Mouse (Mus musculus) adipocyte (in vitro differentiated cells): Measurements from ENCODE around the gene Gm20696.

Experiments
- DNase-seq: peaks from one replicate; pipeline ENCODE4 v3.0.0-alpha.2; 2016; ENCODE audit warnings: low spot score

The Gm20696 gene

GRCm38 (mm10) chr6:99439214-99439877, 227.3 kb downstream of the Gm20696 start:
- DNase-seq, result peak; percentile 17

- DNase-seq, result peak; percentile 80
Observed at GRCm38 (mm10) chr6:99436371-99436770, 230.2 kb downstream of the Gm20696 start.

- DNase-seq, result no peak
Observed at GRCm38 (mm10) chr6:99435140-99435539, 231.5 kb downstream of the Gm20696 start.

- DNase-seq, result no peak
Observed at GRCm38 (mm10) chr6:99433006-99433405, 233.6 kb downstream of the Gm20696 start.

- DNase-seq, result no peak
Observed at GRCm38 (mm10) chr6:99431941-99432340, 234.7 kb downstream of the Gm20696 start.

GRCm38 (mm10) chr6:99430560-99430959, 236.0 kb downstream of the Gm20696 start:
- DNase-seq, result no peak

GRCm38 (mm10) chr6:99429378-99430131, 237.0 kb downstream of the Gm20696 start:
- no peak for DNase-seq

GRCm38 (mm10) chr6:99428961-99429360, 237.6 kb downstream of the Gm20696 start:
- DNase-seq, result no peak

GRCm38 (mm10) chr6:99427301-99427700, 239.3 kb downstream of the Gm20696 start:
- no peak for DNase-seq

- DNase-seq, result peak; percentile 23
Observed at GRCm38 (mm10) chr6:99425044-99425443, 241.6 kb downstream of the Gm20696 start.

GRCm38 (mm10) chr6:99420666-99421065, 245.9 kb downstream of the Gm20696 start:
- DNase-seq, result no peak

GRCm38 (mm10) chr6:99412598-99412997, 254.0 kb downstream of the Gm20696 start:
- DNase-seq, result no peak

- no peak for DNase-seq
Observed at GRCm38 (mm10) chr6:99409602-99410001, 257.0 kb downstream of the Gm20696 start.

GRCm38 (mm10) chr6:99408880-99409279, 257.7 kb downstream of the Gm20696 start:
- DNase-seq, result no peak

GRCm38 (mm10) chr6:99403755-99404390, 262.7 kb downstream of the Gm20696 start:
- no peak for DNase-seq

GRCm38 (mm10) chr6:99402941-99403340, 263.7 kb downstream of the Gm20696 start:
- no peak for DNase-seq

GRCm38 (mm10) chr6:99402370-99402769, 264.2 kb downstream of the Gm20696 start:
- DNase-seq, result no peak

GRCm38 (mm10) chr6:99401801-99402200, 264.8 kb downstream of the Gm20696 start:
- no peak for DNase-seq

GRCm38 (mm10) chr6:99401211-99401610, 265.4 kb downstream of the Gm20696 start:
- no peak for DNase-seq

- DNase-seq, result no peak
Observed at GRCm38 (mm10) chr6:99395745-99396144, 270.9 kb downstream of the Gm20696 start.

GRCm38 (mm10) chr6:99394801-99395200, 271.8 kb downstream of the Gm20696 start:
- DNase-seq, result no peak

GRCm38 (mm10) chr6:99392484-99392883, 274.1 kb downstream of the Gm20696 start:
- DNase-seq, result no peak
